Mouse (Mus musculus): ENCODE measurements around the gene Tmem80. TPM values are rescaled to one million over a fixed set of nuclear protein-coding genes. Genes with fewer than 3 reads are reported as not detected.
A peak's percentile ranks its signal among the peaks of the same experiment; 100 is the strongest.

Gene Tmem80
- 36.7 and 40.2 TPM in 2 replicates for polyA plus RNA-seq (2014; fragmentation: Nextera tagmentation; extraction: Ambion mirVana)

- WGBS = under 1% methylated on average over 93 of the region's 105 CpGs
Observed at GRCm38 (mm10) chr7:141327469-141328372, at the start of gene Tmem80, which contains the start of gene Deaf1. TSS of gene Tmem80 (plus strand) at chr7:141327739. TSS of gene Deaf1 (minus strand) at chr7:141327690.

GRCm38 (mm10) chr7:141278766-141279590 is 48.6 kb upstream of the Tmem80 start, which contains the start of gene Sct:
TSS of gene Sct (minus strand) at chr7:141279133.
- Histone ChIP-seq H3K27me3 (ENCODE audit: control insufficient read depth, insufficient read depth, low read length) (no peaks in the 10 kb centered on the region), H3K36me3 (ENCODE audit: control insufficient read depth, insufficient read depth, low read length) (no peaks in the 10 kb centered on the region), H3K27ac (ENCODE audit: low read depth, low read length) (0 out of 2 replicates have a peak within 1 kb of the TSS, but pooled peaks have one; percentile 10), H3K4me2 (ENCODE audit: low read depth, low read length) (peak within 1 kb of the TSS; percentile 91), H3K4me1 (ENCODE audit: control insufficient read depth, insufficient read depth, low read length) (peaks cover 4% of the 10 kb centered on the region; the same call in 1 of the 2 replicates), H3K4me3 (ENCODE audit: low read depth, low read length) (peak within 1 kb of the TSS; percentile 42), H3K9me3 (ENCODE audit: control insufficient read depth, low read length) (no peaks in the 10 kb centered on the region), H3K9ac (replicated peaks; ENCODE audit: low read depth, low read length) (peak within 1 kb of the TSS; percentile 52)
- WGBS = 1% methylated on average over 41 of the region's 46 CpGs
- ATAC-seq (ENCODE audit: low read depth) = peak; percentile 85

More at GRCm38 (mm10) chr7:141327469-141328372, at the start of gene Tmem80, which contains the start of gene Deaf1:
- peaks cover 6% of the 10 kb centered on the region for H3K36me3 ChIP-seq (ENCODE audit: control insufficient read depth, insufficient read depth, low read length)
- peak; percentile 96 for ATAC-seq (ENCODE audit: low read depth)
- peak within 1 kb of the TSS; percentile 99 for H3K4me2 ChIP-seq (ENCODE audit: low read depth, low read length)
- no peaks in the 10 kb centered on the region for H3K9me3 ChIP-seq (ENCODE audit: control insufficient read depth, low read length)
- H3K4me1 ChIP-seq (ENCODE audit: control insufficient read depth, insufficient read depth, low read length) = peaks cover 26% of the 10 kb centered on the region
- H3K9ac ChIP-seq (replicated peaks; ENCODE audit: low read depth, low read length) = peak within 1 kb of the TSS; percentile 95
- peak within 1 kb of the TSS; percentile 66 for H3K4me3 ChIP-seq (ENCODE audit: low read depth, low read length)
- no peaks in the 10 kb centered on the region for H3K27me3 ChIP-seq (ENCODE audit: control insufficient read depth, insufficient read depth, low read length)
- H3K27ac ChIP-seq (ENCODE audit: low read depth, low read length) = peak within 1 kb of the TSS; percentile 99

- H3K27me3 ChIP-seq (ENCODE audit: control insufficient read depth, insufficient read depth, low read length) = no peaks in the 10 kb centered on the region
- WGBS = 46% methylated on average over 6 of the region's 6 CpGs
- no peak for ATAC-seq (ENCODE audit: low read depth)
- no peak overlapping the region for H3K4me3 ChIP-seq (ENCODE audit: low read depth, low read length)
- H3K36me3 ChIP-seq (ENCODE audit: control insufficient read depth, insufficient read depth, low read length) = no peaks in the 10 kb centered on the region
- peaks cover 4% of the 10 kb centered on the region; the same call in 1 of the 2 replicates for H3K4me1 ChIP-seq (ENCODE audit: control insufficient read depth, insufficient read depth, low read length)
- no peak overlapping the region for H3K27ac ChIP-seq (ENCODE audit: low read depth, low read length)
- no peak overlapping the region for H3K9ac ChIP-seq (replicated peaks; ENCODE audit: low read depth, low read length)
- no peaks in the 10 kb centered on the region for H3K9me3 ChIP-seq (ENCODE audit: control insufficient read depth, low read length)
- no peak overlapping the region for H3K4me2 ChIP-seq (ENCODE audit: low read depth, low read length)
Observed at GRCm38 (mm10) chr7:141281442-141281841, 46.1 kb upstream of the Tmem80 start.

- Histone ChIP-seq H3K4me1 (ENCODE audit: control insufficient read depth, insufficient read depth, low read length) (peaks cover 4% of the 10 kb centered on the region; the same call in 1 of the 2 replicates), H3K4me3 (ENCODE audit: low read depth, low read length) (no peak overlapping the region), H3K27me3 (ENCODE audit: control insufficient read depth, insufficient read depth, low read length) (no peaks in the 10 kb centered on the region), H3K36me3 (ENCODE audit: control insufficient read depth, insufficient read depth, low read length) (no peaks in the 10 kb centered on the region), H3K4me2 (ENCODE audit: low read depth, low read length) (no peak overlapping the region), H3K9ac (replicated peaks; ENCODE audit: low read depth, low read length) (no peak overlapping the region), H3K27ac (ENCODE audit: low read depth, low read length) (no peak overlapping the region), H3K9me3 (ENCODE audit: control insufficient read depth, low read length) (no peaks in the 10 kb centered on the region)
- 85% methylated on average over 4 of the region's 4 CpGs for WGBS
- ATAC-seq (ENCODE audit: low read depth) = no peak
Observed at GRCm38 (mm10) chr7:141282756-141283155, 44.8 kb upstream of the Tmem80 start.

- Histone ChIP-seq H3K4me1 (ENCODE audit: control insufficient read depth, insufficient read depth, low read length) (no peaks in the 10 kb centered on the region), H3K4me2 (ENCODE audit: low read depth, low read length) (no peak overlapping the region), H3K4me3 (ENCODE audit: low read depth, low read length) (no peak overlapping the region), H3K9ac (replicated peaks; ENCODE audit: low read depth, low read length) (no peak overlapping the region), H3K36me3 (ENCODE audit: control insufficient read depth, insufficient read depth, low read length) (no peaks in the 10 kb centered on the region), H3K27ac (ENCODE audit: low read depth, low read length) (no peak overlapping the region), H3K9me3 (ENCODE audit: control insufficient read depth, low read length) (no peaks in the 10 kb centered on the region), H3K27me3 (ENCODE audit: control insufficient read depth, insufficient read depth, low read length) (peaks cover 6% of the 10 kb centered on the region)
- ATAC-seq (ENCODE audit: low read depth) = no peak
- 87% methylated on average over 3 of the region's 3 CpGs for WGBS
Observed at GRCm38 (mm10) chr7:141288042-141288441, 39.5 kb upstream of the Tmem80 start.

GRCm38 (mm10) chr7:141291921-141292582 is 35.5 kb upstream of the Tmem80 start, which contains the start of gene Drd4:
TSS of gene Drd4 (plus strand) at chr7:141292006.
- WGBS = 1% methylated on average over 43 of the region's 46 CpGs
- no peaks in the 10 kb centered on the region for H3K36me3 ChIP-seq (ENCODE audit: control insufficient read depth, insufficient read depth, low read length)

GRCm38 (mm10) chr7:141292583-141293388 is 34.8 kb upstream of the Tmem80 start:
- H3K4me3 ChIP-seq (ENCODE audit: low read depth, low read length) = peak overlapping the region; percentile 45

More at GRCm38 (mm10) chr7:141291921-141292582, 35.5 kb upstream of the Tmem80 start, which contains the start of gene Drd4:
- Histone ChIP-seq H3K27ac (ENCODE audit: low read depth, low read length) (no peak within 1 kb of the TSS), H3K4me3 (ENCODE audit: low read depth, low read length) (peak within 1 kb of the TSS; percentile 45), H3K9ac (replicated peaks; ENCODE audit: low read depth, low read length) (peak within 1 kb of the TSS; percentile 60), H3K4me2 (ENCODE audit: low read depth, low read length) (peak within 1 kb of the TSS; percentile 73), H3K4me1 (ENCODE audit: control insufficient read depth, insufficient read depth, low read length) (peaks cover 8% of the 10 kb centered on the region; the same call in 1 of the 2 replicates), H3K9me3 (ENCODE audit: control insufficient read depth, low read length) (no peaks in the 10 kb centered on the region), H3K27me3 (ENCODE audit: control insufficient read depth, insufficient read depth, low read length) (peaks cover 34% of the 10 kb centered on the region)
- ATAC-seq (ENCODE audit: low read depth) = peak; percentile 60

More at GRCm38 (mm10) chr7:141292583-141293388, 34.8 kb upstream of the Tmem80 start:
- ATAC-seq (ENCODE audit: low read depth) = peak; percentile 26; the same call in 1 of the 2 replicates
- WGBS = 30% methylated on average over 15 of the region's 15 CpGs
- Histone ChIP-seq H3K4me2 (ENCODE audit: low read depth, low read length) (peak overlapping the region; percentile 73), H3K9me3 (ENCODE audit: control insufficient read depth, low read length) (no peaks in the 10 kb centered on the region), H3K27ac (ENCODE audit: low read depth, low read length) (no peak overlapping the region), H3K9ac (replicated peaks; ENCODE audit: low read depth, low read length) (peak overlapping the region; percentile 60; the same call in 1 of the 2 replicates), H3K27me3 (ENCODE audit: control insufficient read depth, insufficient read depth, low read length) (peaks cover 34% of the 10 kb centered on the region), H3K36me3 (ENCODE audit: control insufficient read depth, insufficient read depth, low read length) (no peaks in the 10 kb centered on the region), H3K4me1 (ENCODE audit: control insufficient read depth, insufficient read depth, low read length) (peaks cover 8% of the 10 kb centered on the region; the same call in 1 of the 2 replicates)

All from neural tube, embryonic 14.5 days (tissue).